Mouse (Mus musculus): ENCODE results near the gene Lingo1.

DNA sequence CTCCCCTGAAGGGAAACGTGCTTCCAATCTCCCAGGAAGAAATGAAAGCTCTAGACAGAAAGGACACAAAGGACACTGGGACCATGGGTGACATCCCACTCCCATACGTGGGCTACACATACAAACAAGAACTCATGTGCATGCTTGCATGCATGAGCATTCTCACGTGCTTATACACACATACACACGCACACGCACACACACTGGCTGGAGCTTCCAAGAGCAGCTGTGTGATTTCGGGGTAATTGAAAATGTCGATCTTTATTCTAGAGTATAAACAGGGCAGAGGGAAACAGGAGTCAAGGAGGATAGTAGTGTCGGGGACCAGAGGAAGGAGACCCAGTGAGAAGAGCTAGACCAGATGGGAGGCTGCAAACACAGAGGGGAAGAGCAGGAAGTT is 48.4 kb upstream of the Lingo1 start:
- TF ChIP-seq CTCF (IDR thresholded peaks at IDR 0.05; ENCODE audit: low read depth, low read length) = no peak
- TF ChIP-seq POLR2A (IDR thresholded peaks at IDR 0.05; ENCODE audit: borderline replicate concordance, low read depth, low read length) = no peak

Data from bone marrow macrophage, adult 2 months (primary cell).